Mouse (Mus musculus): ENCODE data around the gene Mfsd6. TPM values are rescaled to one million over a fixed set of nuclear protein-coding genes. Genes with fewer than 3 reads are reported as not detected.
A peak's percentile ranks its signal among the peaks of the same experiment; 100 is the strongest.

The Mfsd6 gene
- total and polyA plus RNA-seq, 3 experiments, result 2.9 to 6.4 TPM; not detected in 1

GRCm38 (mm10) chr1:52650066-52650465, 77.2 kb downstream of the Mfsd6 start:
- no peak for DNase-seq (ENCODE audit: low read depth, low spot score)
- Histone ChIP-seq H3K9me3 (replicated peaks; ENCODE audit: insufficient read depth, low read length) (no peaks in the 10 kb centered on the region), H3K4me3 (ENCODE audit: control insufficient read depth in 1 of 2, insufficient read depth in 1 of 2, low read depth in 2 of 2, low read length in 2 of 2) (no peak overlapping the region), H3K9ac (ENCODE audit: control insufficient read depth, low read depth, low read length, poor library complexity, severe bottlenecking) (no peak overlapping the region), H3K4me1 (ENCODE audit: control insufficient read depth in 1 of 2, insufficient read depth in 2 of 2, low read length in 2 of 2) (peaks cover 3 to 5% of the 10 kb centered on the region in 2 experiments; a peak in 3 of 4 replicates), H3K79me2 (ENCODE audit: control insufficient read depth, insufficient read depth, low read length, poor library complexity) (no peaks in the 10 kb centered on the region), H3K36me3 (ENCODE audit: control insufficient read depth in 1 of 2, insufficient read depth in 2 of 2, low read length in 2 of 2) (peaks cover 0 to 15% of the 10 kb centered on the region in 2 experiments; a peak in 3 of 4 replicates), H3K27ac (ENCODE audit: control insufficient read depth, low read depth, low read length) (no peak overlapping the region), H3K27me3 (ENCODE audit: control insufficient read depth in 1 of 2, insufficient read depth in 2 of 2, low read length in 2 of 2) (no peaks in the 10 kb centered on the region)
- no peak for TF ChIP-seq TBP (IDR thresholded peaks at IDR 0.05; ENCODE audit: low read depth, low read length)
- no peak for TF ChIP-seq ETS1 (IDR thresholded peaks at IDR 0.05; ENCODE audit: low read depth, low read length)

- Histone ChIP-seq H3K27me3 (ENCODE audit: control insufficient read depth in 1 of 2, insufficient read depth in 2 of 2, low read length in 2 of 2) (no peaks in the 10 kb centered on the region), H3K79me2 (ENCODE audit: control insufficient read depth, insufficient read depth, low read length, poor library complexity) (no peaks in the 10 kb centered on the region), H3K27ac (ENCODE audit: control insufficient read depth, low read depth, low read length) (no peak overlapping the region), H3K9ac (ENCODE audit: control insufficient read depth, low read depth, low read length, poor library complexity, severe bottlenecking) (no peak overlapping the region), H3K4me3 (ENCODE audit: control insufficient read depth in 1 of 2, insufficient read depth in 1 of 2, low read depth in 2 of 2, low read length in 2 of 2) (no peak overlapping the region), H3K36me3 (ENCODE audit: control insufficient read depth in 1 of 2, insufficient read depth in 2 of 2, low read length in 2 of 2) (peaks cover 0 to 8% of the 10 kb centered on the region in 2 experiments; a peak in 3 of 4 replicates), H3K4me1 (ENCODE audit: control insufficient read depth in 1 of 2, insufficient read depth in 2 of 2, low read length in 2 of 2) (peaks cover 3 to 5% of the 10 kb centered on the region in 2 experiments; a peak in 3 of 4 replicates), H3K9me3 (replicated peaks; ENCODE audit: insufficient read depth, low read length) (no peaks in the 10 kb centered on the region)
- peak; percentile 79 for DNase-seq (ENCODE audit: low read depth, low spot score)
- no peak for TF ChIP-seq GATA1 (IDR thresholded peaks at IDR 0.05; ENCODE audit: low read depth, low read length)
- no peak for TF ChIP-seq HCFC1 (IDR thresholded peaks at IDR 0.05; ENCODE audit: low read depth, low read length)
- TF ChIP-seq ZKSCAN1 (IDR thresholded peaks at IDR 0.05; ENCODE audit: low read depth, low read length), result no peak
- TF ChIP-seq UBTF (IDR thresholded peaks at IDR 0.05; ENCODE audit: borderline replicate concordance, insufficient read depth, low read depth, low read length), result no peak
- no peak for TF ChIP-seq KAT2A (conservative IDR thresholded peaks at IDR 0.05; ENCODE audit: low read depth, low read length)
- TF ChIP-seq TAL1 (IDR thresholded peaks at IDR 0.05; ENCODE audit: low read length), result no peak
- 0 out of 2 replicates have a peak, but pooled peaks have one; percentile 8 for TF ChIP-seq BHLHE40 (IDR thresholded peaks at IDR 0.05; ENCODE audit: borderline replicate concordance, low read depth, low read length)
- no peak for TF ChIP-seq MXI1 (IDR thresholded peaks at IDR 0.05; ENCODE audit: low read depth, low read length)
- no peak for TF ChIP-seq E2F4 (IDR thresholded peaks at IDR 0.05; ENCODE audit: borderline replicate concordance, low read depth, low read length)
- no peak for TF ChIP-seq USF1 (IDR thresholded peaks at IDR 0.05; ENCODE audit: low read depth, low read length)
- TF ChIP-seq NELFE (IDR thresholded peaks at IDR 0.05; ENCODE audit: low read depth, low read length), result no peak
- no peak for TF ChIP-seq ETS1 (IDR thresholded peaks at IDR 0.05; ENCODE audit: low read depth, low read length)
- peak; percentile 90 for TF ChIP-seq RAD21 (IDR thresholded peaks at IDR 0.05; ENCODE audit: low read depth, low read length)
- no peak for TF ChIP-seq MYB (IDR thresholded peaks at IDR 0.05; ENCODE audit: low read depth, low read length)
- no peak for TF ChIP-seq CHD1 (IDR thresholded peaks at IDR 0.05; ENCODE audit: low read depth, low read length)
- peak; percentile 86 for TF ChIP-seq SMC3 (IDR thresholded peaks at IDR 0.05; ENCODE audit: low read depth, low read length)
- TF ChIP-seq MEF2A (IDR thresholded peaks at IDR 0.05; ENCODE audit: extremely low read depth, insufficient replicate concordance, low read depth, low read length, poor library complexity, severe bottlenecking), result no peak
- TF ChIP-seq JUND (IDR thresholded peaks at IDR 0.05; ENCODE audit: low read depth, low read length), result no peak
- no peak for TF ChIP-seq MAZ (IDR thresholded peaks at IDR 0.05; ENCODE audit: low read depth, low read length)
- TF ChIP-seq ZMIZ1 (IDR thresholded peaks at IDR 0.05; ENCODE audit: low read depth, low read length), result no peak
- peak; percentile 77 for TF ChIP-seq ZNF384 (IDR thresholded peaks at IDR 0.05; ENCODE audit: low read depth, low read length)
- TF ChIP-seq POLR2AphosphoS5 (IDR thresholded peaks at IDR 0.05; ENCODE audit: borderline replicate concordance, low read depth, low read length), result no peak
- TF ChIP-seq EP300 (IDR thresholded peaks at IDR 0.05; ENCODE audit: low read depth in 1 of 2, low read length in 2 of 2), result no peak
- TF ChIP-seq TCF12 (IDR thresholded peaks at IDR 0.05; ENCODE audit: low read depth, low read length), result no peak
- TF ChIP-seq POLR2A (IDR thresholded peaks at IDR 0.05; ENCODE audit: control insufficient read depth in 1 of 2, insufficient read depth in 1 of 2, low read depth in 1 of 2, low read length in 2 of 2, poor library complexity in 1 of 2), result no peak
- TF ChIP-seq CHD2 (IDR thresholded peaks at IDR 0.05; ENCODE audit: low read length), result no peak
- no peak for TF ChIP-seq TBP (IDR thresholded peaks at IDR 0.05; ENCODE audit: low read depth, low read length)
- peak; percentile 40 to 84 (median 59) for TF ChIP-seq CTCF (IDR thresholded peaks at IDR 0.05 in 2 of 3, conservative IDR thresholded peaks at IDR 0.05 in 1 of 3; ENCODE audit: control insufficient read depth in 1 of 3, insufficient read depth in 1 of 3, low read depth in 2 of 3, low read length in 3 of 3, poor library complexity in 1 of 3, severe bottlenecking in 1 of 3)
- peak; percentile 77 for TF ChIP-seq ZC3H11A (IDR thresholded peaks at IDR 0.05; ENCODE audit: low read depth, low read length)
- 0 out of 2 replicates have a peak, but pooled peaks have one; percentile 20 for TF ChIP-seq SIN3A (IDR thresholded peaks at IDR 0.05; ENCODE audit: low read length)
These were observed 78.9 kb downstream of the Mfsd6 start for GRCm38 (mm10) chr1:52648153-52649027.
